Mouse (Mus musculus): Measurements from ENCODE around the gene Agrp.

Agrp gene

DNA sequence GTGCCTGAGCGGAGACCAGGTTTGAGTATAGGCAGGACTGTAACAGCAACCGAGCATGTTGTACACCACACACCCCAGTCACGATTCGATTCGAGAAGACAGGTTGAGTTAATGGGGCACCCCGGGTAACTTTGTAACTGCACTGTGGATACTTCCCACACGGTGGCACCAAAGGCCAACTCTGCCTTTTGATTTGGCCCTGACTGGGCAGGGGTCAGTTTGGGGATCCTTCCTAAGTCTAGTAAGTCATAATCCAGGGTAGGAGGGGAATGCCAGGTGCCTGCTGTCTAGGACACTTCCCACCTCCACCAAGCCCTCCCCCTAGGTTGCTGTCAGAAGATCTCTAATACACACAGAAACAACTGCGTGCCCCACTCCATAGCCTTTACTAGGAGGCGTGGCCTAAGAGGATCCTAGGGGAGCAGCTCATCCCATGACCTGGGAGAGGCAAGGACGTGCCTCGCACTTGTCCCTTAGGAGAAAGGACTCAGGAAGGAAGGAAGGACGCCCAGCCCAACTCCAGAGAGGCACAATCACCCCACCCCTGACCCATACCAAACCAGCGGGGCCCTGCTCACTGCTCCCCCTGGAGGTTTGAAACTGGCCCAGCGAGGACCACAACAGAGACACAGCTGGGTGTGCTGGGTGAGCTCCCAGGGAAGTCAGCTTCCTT, 40.7 kb downstream of the Agrp start:
- WGBS: 8% methylated on average over 14 of the region's 14 CpGs

DNA sequence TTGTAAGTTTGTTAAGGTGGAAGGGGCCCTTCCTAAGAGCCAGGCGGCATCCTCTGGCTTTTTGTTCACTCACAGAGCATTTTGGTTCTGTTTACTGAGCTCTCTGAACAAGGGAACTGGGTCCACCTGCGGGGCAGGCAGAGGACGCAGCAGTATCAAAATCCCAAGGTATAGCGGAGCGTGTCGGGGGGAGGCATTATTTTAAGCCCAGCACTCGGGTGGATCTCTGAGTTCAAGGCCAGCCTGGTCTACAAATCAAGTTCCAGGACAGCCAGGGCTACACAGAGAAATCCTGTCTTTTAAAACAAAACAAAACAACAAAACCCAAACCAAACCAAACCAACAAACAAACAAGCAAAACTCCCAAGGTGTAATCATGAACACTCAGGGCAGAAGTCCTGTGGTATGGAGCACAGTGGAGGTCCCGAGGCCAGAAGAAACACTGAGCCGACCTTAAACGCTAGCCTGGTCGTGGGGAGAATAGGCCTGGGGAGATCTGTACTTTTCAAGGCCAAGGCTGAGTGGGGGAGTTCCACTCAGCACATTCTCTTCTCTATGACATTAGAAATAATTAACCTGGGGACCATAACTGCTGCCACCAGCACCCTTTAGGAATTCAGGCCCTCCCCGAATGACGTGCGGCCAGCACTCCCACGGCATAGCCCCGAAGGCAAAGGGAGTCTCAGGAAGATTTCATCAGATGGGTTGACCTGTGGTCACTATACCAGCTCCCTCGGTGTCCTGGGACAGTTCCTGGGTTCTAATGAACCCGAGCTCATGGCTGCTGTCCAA, 42.5 kb downstream of the Agrp start:
- WGBS: 86% methylated on average over 18 of the region's 18 CpGs

DNA sequence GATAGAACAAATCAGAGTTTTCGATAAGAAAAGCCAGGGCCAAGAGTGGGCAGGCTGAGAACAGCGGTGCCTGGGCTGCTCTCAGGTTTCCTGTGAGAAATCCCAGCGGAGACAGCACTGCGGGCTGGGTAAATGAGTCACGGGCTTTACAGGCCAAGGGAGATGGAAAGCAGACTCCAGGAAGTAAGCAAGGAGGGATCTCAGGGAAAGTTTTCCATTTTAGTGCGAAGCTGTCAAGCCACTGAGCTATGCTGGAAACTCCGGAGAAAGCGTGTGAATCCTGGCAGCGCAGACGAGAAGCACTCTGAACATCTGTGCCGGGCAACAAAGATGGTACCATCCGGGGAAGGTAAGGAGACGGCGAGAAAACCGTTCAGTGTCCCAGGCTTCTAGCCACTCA, 43.3 kb downstream of the Agrp start:
- 15% methylated on average over 15 of the region's 15 CpGs for WGBS

DNA sequence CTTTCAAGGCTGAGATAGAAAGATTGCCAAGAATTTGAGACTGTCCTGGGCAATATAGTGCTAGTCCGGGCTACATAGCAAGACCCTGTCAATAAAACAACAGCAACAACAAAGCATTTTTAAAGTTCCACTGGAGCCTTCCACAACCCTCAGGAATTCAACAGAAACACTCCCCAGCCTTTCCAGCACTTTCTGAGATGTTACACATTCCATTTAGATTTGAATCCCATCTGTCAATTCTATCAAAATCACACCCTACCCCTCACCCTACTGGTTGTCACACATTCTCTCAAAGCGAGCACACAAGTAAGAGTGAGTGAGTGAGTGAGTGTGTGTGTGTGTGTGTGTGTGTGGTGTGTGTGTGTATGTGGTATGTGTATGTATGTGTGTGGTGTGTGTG, 44.8 kb downstream of the Agrp start:
- WGBS: 64% methylated on average over 2 of the region's 2 CpGs

DNA sequence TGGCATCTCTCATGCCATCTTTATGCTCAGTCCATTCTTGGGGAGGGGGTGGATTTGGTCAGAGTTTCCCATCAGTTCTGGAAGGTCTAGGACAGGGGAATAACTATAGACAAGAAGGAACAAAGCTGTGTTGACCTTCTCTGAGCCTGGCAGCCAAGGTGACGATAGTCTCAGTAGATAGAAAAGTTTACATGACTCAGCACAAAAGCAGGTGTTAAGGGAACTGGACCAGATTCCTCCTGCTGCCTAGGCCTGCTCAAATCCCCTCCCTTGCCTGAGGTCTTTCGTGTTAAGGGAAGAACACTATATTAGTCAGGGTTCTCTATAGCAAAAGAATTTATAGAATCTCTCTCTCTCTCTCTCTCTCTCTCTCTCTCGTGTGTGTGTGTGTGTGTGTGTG, 57.5 kb downstream of the Agrp start:
- 62% methylated on average over 3 of the region's 3 CpGs for WGBS

DNA sequence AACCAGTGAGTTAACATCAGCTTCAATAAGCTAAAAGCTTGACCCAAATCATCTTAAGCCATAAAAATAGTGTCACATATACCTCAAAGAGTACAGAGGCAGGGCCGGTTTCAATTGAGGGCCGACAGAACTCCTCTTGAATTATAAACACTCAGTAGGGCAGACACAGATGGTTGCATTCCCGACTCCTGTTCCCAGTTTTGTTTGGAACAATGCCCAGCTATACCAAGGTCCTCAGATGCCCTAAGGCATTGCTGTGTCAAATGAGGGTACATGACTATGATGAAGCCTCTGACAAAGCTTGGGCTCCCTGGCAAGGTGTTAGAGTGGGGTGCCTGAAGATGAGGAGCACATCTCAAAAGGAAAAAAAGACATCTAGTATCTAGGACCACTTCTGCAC, 61.7 kb downstream of the Agrp start:
- 23% methylated on average over 3 of the region's 3 CpGs for WGBS

DNA sequence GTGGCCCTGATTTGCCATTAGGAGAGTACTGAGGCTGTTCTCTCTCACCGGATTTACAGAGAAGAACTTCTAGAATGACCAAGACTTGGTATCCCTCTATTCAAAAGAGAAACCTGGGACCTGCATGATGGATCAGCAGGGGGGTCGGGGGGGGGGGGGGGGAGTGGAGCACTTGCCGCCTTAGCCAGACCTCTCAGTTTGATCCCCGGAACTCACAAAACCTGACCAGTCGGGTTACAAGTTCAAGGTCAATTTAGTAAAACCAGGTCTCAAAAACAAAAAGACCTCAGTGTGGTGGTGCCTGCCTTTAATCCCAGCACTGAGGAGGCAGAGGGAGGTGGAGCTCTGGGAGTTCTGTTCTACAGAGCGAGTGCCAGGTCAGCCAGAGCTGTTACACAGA, 62.5 kb downstream of the Agrp start:
- WGBS: 58% methylated on average over 6 of the region's 6 CpGs

DNA sequence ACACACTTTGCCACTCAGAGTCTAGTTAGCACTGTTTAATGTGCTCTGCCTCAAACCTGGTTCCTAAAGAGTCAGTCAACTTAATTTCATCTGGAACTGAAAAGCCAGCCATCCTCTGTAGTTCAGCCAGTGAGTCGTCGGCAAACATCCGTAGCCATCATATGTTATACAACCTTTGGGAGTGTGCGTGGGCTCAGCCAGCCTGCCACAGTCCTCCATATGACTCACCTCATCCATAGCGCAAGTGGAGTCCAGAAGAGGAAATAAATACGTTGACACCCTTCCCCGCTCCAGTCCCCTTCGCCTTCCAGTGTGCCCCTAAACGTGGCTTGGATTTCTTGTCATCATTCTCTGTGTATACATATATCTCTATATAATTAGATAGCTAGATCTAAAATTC, 65.4 kb downstream of the Agrp start:
- WGBS: 59% methylated on average over 9 of the region's 9 CpGs

DNA sequence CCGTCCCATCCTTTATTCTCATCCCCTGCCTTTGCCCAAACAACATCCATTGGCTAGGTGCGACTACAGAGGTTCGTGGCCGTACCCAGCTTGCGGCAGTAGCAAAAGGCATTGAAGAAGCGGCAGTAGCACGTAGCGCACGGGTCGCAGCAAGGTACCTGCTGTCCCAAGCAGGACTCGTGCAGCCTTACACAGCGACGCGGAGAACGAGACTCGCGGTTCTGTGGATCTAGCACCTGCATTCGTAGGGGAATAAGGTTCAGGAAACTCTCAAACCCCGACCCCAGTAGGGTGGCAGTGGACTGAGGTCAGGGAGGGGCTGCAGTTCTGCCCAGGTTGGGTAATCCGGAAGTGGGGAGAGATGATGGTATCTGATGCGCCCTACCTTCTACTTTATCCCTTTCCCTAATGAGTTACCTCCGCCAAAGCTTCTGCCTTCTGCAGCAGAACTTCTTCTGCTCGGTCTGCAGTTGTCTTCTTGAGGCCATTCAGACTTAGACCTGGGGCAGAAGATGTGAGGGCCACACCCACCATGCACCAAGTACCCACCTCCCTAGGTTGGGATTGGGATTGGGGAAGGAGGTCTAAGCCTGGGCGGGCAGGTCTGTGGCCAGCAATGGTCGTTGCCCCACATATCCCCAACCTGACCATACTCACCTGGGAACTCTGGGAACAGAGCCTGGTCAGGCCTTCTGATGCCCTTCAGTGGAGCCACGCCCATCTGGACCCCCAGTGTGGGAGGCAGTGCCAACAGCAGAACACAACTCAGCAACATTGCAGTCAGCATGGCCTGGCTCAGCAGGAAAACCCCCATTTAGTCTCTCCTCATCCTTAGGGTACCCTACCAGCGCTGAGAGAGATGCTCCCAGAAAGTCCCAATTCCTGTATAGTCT, 70.2 kb downstream of the Agrp start:
- WGBS: 26% methylated on average over 27 of the region's 27 CpGs

DNA sequence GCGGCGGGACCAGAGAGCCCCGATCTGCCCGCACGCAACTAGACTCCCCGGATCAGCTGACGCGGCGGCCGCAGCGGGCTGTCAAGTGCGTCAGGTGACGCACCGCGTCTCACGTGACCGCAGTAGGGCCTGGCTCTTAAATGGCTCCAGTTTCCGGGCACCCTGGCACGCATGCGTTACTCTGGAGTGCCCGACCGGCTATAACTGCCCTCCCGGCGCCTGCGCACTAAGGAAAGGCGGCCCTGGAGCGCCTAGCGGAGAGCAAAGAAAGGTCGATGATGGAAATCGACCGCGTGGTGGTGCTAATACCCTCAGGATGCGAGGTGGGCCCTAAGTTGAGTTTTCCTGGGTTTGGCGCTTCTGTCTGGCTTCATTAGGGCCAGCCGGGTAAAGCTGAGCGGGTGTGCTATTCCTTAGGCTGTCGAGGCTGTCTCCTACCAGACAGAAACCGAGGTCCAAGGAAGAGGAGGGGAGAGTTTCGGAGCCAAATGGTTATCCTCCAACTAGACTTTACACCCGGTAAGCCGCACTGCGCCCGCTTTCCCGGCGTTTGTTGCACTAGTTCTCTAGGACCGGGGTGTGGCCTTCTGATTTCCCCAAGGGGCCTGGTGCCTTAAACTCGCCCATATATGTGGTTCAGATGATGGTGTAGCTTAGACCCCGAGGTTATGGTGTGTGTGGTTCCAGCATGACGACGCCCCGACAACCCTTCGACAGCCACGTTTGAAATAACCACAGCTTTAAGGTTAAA, 71.1 kb downstream of the Agrp start, which contains the start of gene Atp6v0d1:
TSS of gene Atp6v0d1 (minus strand) at position 96 of the 751 bp plus-strand sequence.
- WGBS: 1% methylated on average over 51 of the region's 53 CpGs

DNA sequence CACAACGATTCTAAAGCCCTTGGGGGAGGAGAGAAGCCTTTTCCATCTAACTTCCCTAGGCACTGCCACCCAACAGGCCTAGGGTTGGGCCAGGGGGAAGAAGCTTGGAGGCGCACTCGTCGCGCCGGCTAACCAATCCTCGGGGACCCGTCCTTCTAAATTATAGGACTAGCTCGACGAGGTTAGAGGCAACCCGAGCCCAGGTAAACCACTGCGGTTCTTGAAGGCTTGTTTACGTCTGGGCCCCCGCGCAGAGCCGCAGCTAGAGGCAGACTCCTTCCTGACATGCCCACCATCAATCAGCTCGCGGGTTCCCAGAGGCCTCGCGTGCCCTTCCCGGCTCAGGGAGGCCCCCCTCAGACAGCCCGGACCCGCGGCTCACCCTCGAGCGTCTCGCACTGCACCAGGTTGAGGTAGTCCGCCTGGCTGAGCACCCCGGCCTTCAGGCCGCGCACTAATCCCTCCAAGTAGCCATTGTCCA, 71.8 kb downstream of the Agrp start:
- under 1% methylated on average over 31 of the region's 31 CpGs for WGBS

DNA sequence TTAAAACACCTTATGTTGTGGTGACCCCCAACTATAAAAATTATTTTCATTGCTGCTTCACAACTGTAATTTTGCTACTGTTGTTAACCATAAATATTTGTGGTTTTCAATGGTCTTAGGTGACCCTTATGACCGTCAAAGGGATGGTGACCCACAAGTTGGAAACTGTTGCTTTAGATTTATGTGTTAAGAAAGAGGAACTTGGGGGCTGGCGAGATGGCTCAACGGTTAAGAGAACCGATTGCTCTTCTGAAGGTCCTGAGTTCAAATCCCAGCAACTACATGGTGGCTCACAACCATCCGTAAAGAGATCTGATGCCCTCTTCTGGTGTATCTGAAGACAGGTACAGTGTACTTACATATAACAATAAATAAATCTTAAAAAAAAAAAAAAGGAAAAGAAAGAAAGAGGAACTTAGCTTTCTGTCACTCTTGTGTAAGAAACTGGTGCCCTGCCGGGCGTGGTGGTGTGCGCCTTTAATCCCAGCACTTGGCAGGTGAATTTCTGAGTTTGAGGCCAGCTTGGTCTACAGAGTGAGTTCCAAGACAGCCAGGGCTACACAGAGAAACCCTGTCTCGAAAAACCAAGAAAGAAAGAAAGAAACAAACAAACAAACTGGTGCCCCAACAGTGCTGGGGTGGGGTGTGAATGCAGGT, 72.5 kb downstream of the Agrp start:
- WGBS: 66% methylated on average over 9 of the region's 9 CpGs

DNA sequence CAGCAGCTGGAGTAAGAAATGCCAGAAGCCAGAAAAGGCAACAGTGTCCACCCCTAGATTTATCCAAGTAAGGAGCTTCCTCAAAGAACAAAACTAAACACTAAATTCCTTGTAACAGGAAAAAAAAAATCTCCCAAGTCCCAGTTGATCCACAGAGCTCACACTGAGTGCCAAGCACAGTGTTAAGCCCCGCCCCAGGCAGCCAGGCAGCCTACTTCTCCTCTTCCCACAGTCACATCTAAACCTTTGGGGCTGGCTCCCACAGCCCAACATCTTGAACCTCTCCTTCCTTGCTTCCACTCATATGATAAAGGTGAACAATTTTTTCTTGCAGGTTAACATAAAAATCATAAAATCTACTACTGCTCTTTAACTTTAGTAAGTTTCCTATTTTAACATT, 73.3 kb downstream of the Agrp start:
- WGBS: 76% methylated on average over 1 of the region's 1 CpGs

DNA sequence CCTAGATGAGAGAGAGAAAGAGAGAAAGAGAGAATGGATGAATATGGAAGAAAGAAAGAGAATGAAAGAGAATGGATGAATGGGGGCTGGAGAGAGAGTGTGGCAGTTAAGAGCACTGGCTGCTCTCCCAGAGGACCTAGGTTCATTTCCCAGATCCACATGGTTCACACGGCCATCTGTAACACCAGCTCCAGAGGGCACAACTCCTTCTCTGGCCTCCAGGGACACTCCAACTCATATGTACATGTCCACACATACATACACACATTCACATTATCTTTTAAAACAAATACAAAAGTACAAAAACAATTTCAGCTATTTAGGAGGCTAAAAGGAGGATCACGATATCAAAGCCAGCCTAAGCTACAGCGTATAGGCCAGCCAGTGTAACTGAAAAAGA, 74.3 kb downstream of the Agrp start:
- WGBS: 64% methylated on average over 3 of the region's 3 CpGs

DNA sequence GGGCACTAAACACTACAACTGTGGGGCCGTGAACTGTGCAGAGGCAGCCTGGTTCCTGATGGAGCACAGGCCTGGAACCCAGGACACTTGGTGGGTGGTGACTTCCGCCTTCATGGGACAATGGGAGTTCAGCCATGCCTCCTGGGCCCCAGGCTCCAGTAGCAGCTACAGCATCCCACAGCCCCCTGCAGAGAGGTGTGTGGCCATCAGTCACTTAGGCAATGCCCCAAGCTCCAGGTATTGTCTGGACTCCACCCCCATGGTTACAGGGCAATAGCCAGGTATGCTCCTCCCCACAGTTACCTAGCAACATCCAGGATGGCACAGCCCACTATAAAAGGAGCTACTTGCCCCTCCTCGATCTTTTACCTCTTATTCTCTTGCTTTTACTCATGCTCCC, 82.0 kb downstream of the Agrp start:
- 80% methylated on average over 3 of the region's 3 CpGs for WGBS

DNA sequence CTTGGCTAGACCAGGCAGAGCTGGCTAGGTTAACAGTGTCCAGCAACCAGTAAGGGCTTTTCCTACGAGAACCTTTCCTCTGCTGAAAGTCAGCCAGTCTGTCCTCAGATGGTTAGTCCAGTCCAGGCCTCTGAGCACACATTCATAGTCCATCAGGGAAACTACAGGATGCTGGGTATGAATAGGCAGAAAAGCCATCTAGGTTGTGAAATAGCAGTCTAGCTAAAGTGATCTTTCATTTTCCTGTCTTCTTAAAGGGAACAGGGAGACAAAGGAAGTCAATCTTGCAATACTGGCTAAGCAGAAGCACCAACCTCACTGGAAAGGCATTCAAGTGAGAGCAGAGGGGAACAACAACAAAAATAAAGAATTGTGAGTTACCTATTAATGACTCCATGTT, 84.4 kb downstream of the Agrp start:
- WGBS: 65% methylated on average over 1 of the region's 1 CpGs

DNA sequence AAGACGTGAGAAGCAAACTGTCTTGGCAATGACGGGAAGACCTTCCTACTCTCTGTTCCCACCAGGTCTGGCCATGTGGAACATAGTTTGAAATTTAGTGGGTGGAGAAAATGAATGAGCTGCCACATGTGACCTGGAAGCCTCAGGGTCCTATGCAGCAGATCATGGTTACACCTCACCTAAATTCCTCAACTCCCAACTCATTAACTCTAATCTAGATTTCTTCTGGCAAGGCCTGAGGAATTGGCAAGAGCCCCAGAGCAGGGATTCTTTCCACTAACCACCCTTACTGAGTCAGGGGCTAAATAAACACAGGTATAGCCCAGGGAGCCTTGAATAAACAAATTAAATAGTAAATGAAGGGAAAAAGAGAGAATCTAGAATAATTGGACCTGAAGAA, 85.2 kb downstream of the Agrp start:
- WGBS: 59% methylated on average over 2 of the region's 2 CpGs

DNA sequence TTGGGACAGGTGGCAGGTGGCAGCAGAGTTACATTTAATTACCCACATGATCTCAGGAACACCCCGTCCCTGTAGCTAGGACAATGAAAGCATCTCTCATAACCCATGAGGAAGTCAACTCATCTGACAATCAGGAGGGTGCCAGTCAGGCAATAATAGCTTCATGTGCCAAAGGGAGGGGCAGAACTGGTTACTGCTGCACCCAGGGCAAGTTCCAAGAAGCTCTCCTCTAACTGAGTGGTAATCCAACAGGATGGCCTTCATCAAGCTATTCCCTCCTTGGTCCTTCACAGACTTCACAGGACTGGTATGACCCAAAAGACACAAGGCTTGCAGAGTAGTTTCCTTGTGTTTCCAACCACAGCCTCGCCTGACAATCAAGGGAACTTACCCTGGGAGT, 87.1 kb downstream of the Agrp start:
- 74% methylated on average over 2 of the region's 2 CpGs for WGBS

DNA sequence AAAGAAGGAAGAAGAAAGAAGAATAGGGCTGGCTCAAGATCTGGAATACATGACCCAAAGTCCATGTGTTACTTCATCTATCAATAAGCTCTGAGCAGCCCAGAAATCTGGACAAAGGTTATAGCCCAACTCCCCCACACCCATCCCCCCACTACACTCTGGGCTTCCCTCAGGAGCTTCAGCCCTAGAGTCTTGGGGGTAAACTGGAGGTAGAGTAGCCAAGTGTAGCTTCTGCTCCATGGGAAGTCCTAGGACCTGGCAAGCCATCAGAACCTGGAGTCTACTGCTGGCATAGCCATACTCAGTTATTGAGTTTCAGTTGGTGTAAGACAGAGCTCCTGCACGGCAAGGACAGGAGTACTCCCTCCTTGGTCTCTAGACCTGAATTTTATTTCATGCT, 87.7 kb downstream of the Agrp start:
- 91% methylated on average over 1 of the region's 1 CpGs for WGBS

DNA sequence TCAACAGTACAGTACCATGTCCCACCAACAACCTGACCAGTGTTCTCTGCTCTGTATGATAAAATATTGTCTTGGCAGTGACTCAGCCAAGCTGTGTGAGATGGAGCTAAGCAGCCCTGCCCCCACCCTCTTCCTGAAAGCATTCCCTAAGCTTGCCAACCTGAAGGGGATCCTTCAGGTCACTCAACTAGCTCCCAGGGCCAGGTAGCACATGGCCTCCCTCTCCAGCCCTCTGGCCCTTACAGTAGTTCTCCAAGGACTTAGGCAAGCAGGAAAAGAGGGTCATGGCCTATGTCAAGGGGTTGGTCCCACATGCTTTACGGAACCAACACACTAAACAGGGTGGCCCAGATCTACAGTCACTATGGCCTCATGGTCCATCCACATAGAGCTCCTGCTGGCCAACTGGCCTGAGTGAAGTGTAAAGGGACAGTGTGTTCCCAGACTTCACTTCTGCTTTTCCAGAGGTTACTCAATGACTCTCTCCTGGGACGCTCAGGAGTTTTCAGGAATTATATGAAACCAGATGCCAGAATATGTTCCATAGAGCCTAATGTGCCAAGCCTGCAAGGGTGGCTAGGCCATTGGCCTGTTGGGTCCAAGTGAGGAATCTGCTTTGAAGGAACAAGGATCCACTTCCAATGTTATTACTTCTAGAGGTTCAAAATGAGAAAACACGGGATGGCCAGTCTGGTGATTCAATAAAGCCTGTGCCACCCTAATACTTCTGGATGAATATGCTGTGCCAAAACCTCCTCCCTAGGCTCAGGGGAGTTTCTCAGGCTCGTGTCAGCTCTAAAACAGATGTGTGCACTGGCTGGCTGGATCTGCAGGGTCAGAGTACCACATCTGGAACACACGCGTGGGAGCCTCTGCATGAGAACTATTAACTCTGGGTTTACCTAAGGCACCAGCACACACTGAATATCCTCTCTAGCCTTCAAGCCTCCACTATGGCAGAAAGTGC, 90.5 kb downstream of the Agrp start:
- WGBS: 78% methylated on average over 6 of the region's 6 CpGs
